Comparison of ENCODE assay signal across 23 mouse cellular contexts in the genomic region with DNA sequence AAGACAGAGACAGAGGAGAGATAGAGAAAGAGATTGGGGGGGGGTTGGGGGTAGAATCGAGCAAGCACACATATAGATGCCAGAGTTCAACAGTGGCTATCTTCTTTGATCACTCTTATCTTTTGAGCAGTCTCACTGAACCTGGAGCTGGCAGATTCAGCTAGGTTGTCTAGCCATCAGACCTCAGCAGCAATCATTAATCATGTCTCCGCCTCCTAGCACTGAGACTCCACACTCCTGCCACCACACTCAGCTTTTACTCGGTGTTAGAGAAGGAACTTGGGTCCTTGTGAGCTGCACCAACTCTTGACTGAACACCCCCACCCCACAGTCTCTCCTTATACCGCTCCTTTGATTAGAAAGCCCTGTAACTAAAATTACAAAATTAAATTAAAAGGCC. TPM values are rescaled to one million over a fixed set of nuclear protein-coding genes. Genes with fewer than 3 reads are reported as not detected.
A peak's percentile ranks its signal among the peaks of the same experiment; 100 is the strongest.
DNase-seq lines count a peak whose midpoint lies in the region; ATAC-seq and TF ChIP-seq lines count a peak whose summit lies in the region.
"Had no signal": no experiment of that assay in that cellular context is flagged by ENCODE, and none has a peak within 500 bp of the region (broad histone marks: within the 10 kb centered on the region; RNA-seq: fewer than 3 reads in every experiment).

No protein-coding gene starts in this region.

- no peaks in the 10 kb centered on the region for H3K4me1 ChIP-seq in intestine, embryonic 14.5 days (replicated peaks; ENCODE audit: control insufficient read depth, insufficient read depth, low read length)
- H3K4me1 ChIP-seq in intestine, postnatal 0 days (replicated peaks; ENCODE audit: control insufficient read depth, insufficient read depth, low read length), result no peaks in the 10 kb centered on the region
- H3K4me1 ChIP-seq in liver, adult 2 months (ENCODE audit: control insufficient read depth, insufficient read depth, low read length), result peaks cover 1% of the 10 kb centered on the region; the same call in 1 of the 2 replicates
- H3K4me1 ChIP-seq in liver, embryonic 11.5 days (replicated peaks; ENCODE audit: control insufficient read depth, insufficient read depth, low read length), result peaks cover 16% of the 10 kb centered on the region
- H3K4me1 ChIP-seq in intestine, embryonic 16.5 days (ENCODE audit: control insufficient read depth, insufficient read depth, low read length), result no peaks in the 10 kb centered on the region
- 0 out of 2 replicates have a peak, but pooled peaks cover 5% of the 10 kb centered on the region for H3K4me1 ChIP-seq in midbrain, embryonic 11.5 days (ENCODE audit: control insufficient read depth, insufficient read depth, low read length)

- DNase-seq in intestine, embryonic 14.5 days (ENCODE audit: low spot score), result no peak
- DNase-seq in liver, adult 2 months (ENCODE audit: extremely low read depth, low read depth, low spot score), result peak; percentile 61
- DNase-seq in liver, embryonic 11.5 days (ENCODE audit: low spot score), result no peak
- no peak for DNase-seq in midbrain, embryonic 11.5 days (ENCODE audit: low spot score, missing footprints)
- no peak for DNase-seq in urinary bladder, postnatal 14 days (ENCODE audit: low spot score)
- DNase-seq: adrenal gland, adult 2 months; adrenal gland, postnatal 25 days; cerebellum, adult 2 months; cerebellum, postnatal 10 days; heart, adult 18-20 months; heart, postnatal 10 days had no signal

- WGBS in intestine, embryonic 14.5 days, result 53% methylated on average over 4 of the region's 4 CpGs
- WGBS in intestine, postnatal 0 days, result 34% methylated on average over 4 of the region's 4 CpGs
- 31% methylated on average over 4 of the region's 4 CpGs for WGBS in liver, adult 2 months
- WGBS in liver, embryonic 11.5 days, result 40% methylated on average over 4 of the region's 4 CpGs
- 49% methylated on average over 4 of the region's 4 CpGs for WGBS in intestine, embryonic 16.5 days
- WGBS in midbrain, embryonic 11.5 days, result 88% methylated on average over 4 of the region's 4 CpGs

- TF ChIP-seq CTCF in intestine, postnatal 0 days (IDR thresholded peaks at IDR 0.05; ENCODE audit: low read depth), result no peak
- TF ChIP-seq CTCF in liver, adult 2 months (IDR thresholded peaks at IDR 0.05; ENCODE audit: low read depth, low read length), result no peak

- 0 out of 2 replicates have a peak, but pooled peaks have one; percentile 32 for ATAC-seq in intestine, embryonic 14.5 days (replicated peaks; ENCODE audit: low FRiP score, low TSS enrichment, low read depth)
- no peak for ATAC-seq in intestine, postnatal 0 days
- ATAC-seq in liver, embryonic 11.5 days (replicated peaks; ENCODE audit: low FRiP score), result no peak; the same call in 1 of the 2 replicates
- peak; percentile 69 for ATAC-seq in intestine, embryonic 16.5 days
- ATAC-seq in midbrain, embryonic 11.5 days (ENCODE audit: low FRiP score), result no peak
- ATAC-seq: forebrain, embryonic 15.5 days had no signal

- H3K9me3 ChIP-seq in intestine, embryonic 14.5 days (ENCODE audit: control insufficient read depth, low read length), result no peaks in the 10 kb centered on the region
- no peaks in the 10 kb centered on the region for H3K9me3 ChIP-seq in intestine, postnatal 0 days (ENCODE audit: control insufficient read depth)
- no peaks in the 10 kb centered on the region for H3K9me3 ChIP-seq in liver, embryonic 11.5 days (ENCODE audit: control insufficient read depth, low read length)
- no peaks in the 10 kb centered on the region for H3K9me3 ChIP-seq in intestine, embryonic 16.5 days (ENCODE audit: control insufficient read depth, low read length)
- H3K9me3 ChIP-seq in midbrain, embryonic 11.5 days (ENCODE audit: control insufficient read depth, low read length), result no peaks in the 10 kb centered on the region
- H3K9me3 ChIP-seq: embryonic facial prominence, embryonic 12.5 days; forebrain, embryonic 15.5 days; heart, embryonic 10.5 days; hindbrain, embryonic 13.5 days had no signal

- no peaks in the 10 kb centered on the region for H3K27me3 ChIP-seq in intestine, embryonic 14.5 days (replicated peaks; ENCODE audit: control insufficient read depth, insufficient read depth, low read length)
- no peaks in the 10 kb centered on the region for H3K27me3 ChIP-seq in intestine, postnatal 0 days (replicated peaks; ENCODE audit: control insufficient read depth, insufficient read depth, low read length)
- no peaks in the 10 kb centered on the region for H3K27me3 ChIP-seq in liver, adult 2 months (ENCODE audit: control insufficient read depth, insufficient read depth, low read length)
- no peaks in the 10 kb centered on the region for H3K27me3 ChIP-seq in liver, embryonic 11.5 days (replicated peaks; ENCODE audit: control insufficient read depth, insufficient read depth, low read length)
- no peaks in the 10 kb centered on the region for H3K27me3 ChIP-seq in intestine, embryonic 16.5 days (replicated peaks; ENCODE audit: control insufficient read depth, insufficient read depth, low read length)
- H3K27me3 ChIP-seq in midbrain, embryonic 11.5 days (ENCODE audit: control insufficient read depth, insufficient read depth, low read length), result no peaks in the 10 kb centered on the region
- H3K27me3 ChIP-seq: embryonic facial prominence, embryonic 12.5 days; forebrain, embryonic 15.5 days; hindbrain, embryonic 13.5 days had no signal

- H3K4me3 ChIP-seq in intestine, embryonic 14.5 days (ENCODE audit: low read depth, low read length), result no peak overlapping the region
- no peak overlapping the region for H3K4me3 ChIP-seq in intestine, postnatal 0 days (ENCODE audit: low read depth, low read length)
- H3K4me3 ChIP-seq in liver, adult 2 months (ENCODE audit: insufficient read depth, low read depth, low read length), result no peak overlapping the region
- no peak overlapping the region for H3K4me3 ChIP-seq in liver, embryonic 11.5 days (ENCODE audit: low read depth, low read length)
- H3K4me3 ChIP-seq in intestine, embryonic 16.5 days (ENCODE audit: low read length), result no peak overlapping the region
- no peak overlapping the region for H3K4me3 ChIP-seq in midbrain, embryonic 11.5 days (ENCODE audit: low read depth, low read length)
- H3K4me3 ChIP-seq: embryonic facial prominence, embryonic 12.5 days; forebrain, embryonic 15.5 days; heart, embryonic 10.5 days; hindbrain, embryonic 13.5 days had no signal

- no peak overlapping the region for H3K9ac ChIP-seq in intestine, embryonic 14.5 days (ENCODE audit: low read length)
- no peak overlapping the region for H3K9ac ChIP-seq in intestine, postnatal 0 days (ENCODE audit: low read depth, low read length)
- H3K9ac ChIP-seq in liver, adult 2 months (ENCODE audit: low read depth, low read length), result no peak overlapping the region
- H3K9ac ChIP-seq in liver, embryonic 11.5 days (ENCODE audit: low read depth, low read length), result no peak overlapping the region
- H3K9ac ChIP-seq in intestine, embryonic 16.5 days (ENCODE audit: low read depth, low read length), result no peak overlapping the region
- H3K9ac ChIP-seq in midbrain, embryonic 11.5 days (ENCODE audit: low read length), result no peak overlapping the region
- H3K9ac ChIP-seq: embryonic facial prominence, embryonic 12.5 days; forebrain, embryonic 15.5 days; hindbrain, embryonic 13.5 days had no signal

- H3K79me2 ChIP-seq in liver, adult 2 months (ENCODE audit: control insufficient read depth, insufficient read depth, low read length), result peaks cover 19% of the 10 kb centered on the region

- H3K27ac ChIP-seq in intestine, embryonic 14.5 days (ENCODE audit: low read depth), result no peak overlapping the region
- H3K27ac ChIP-seq in intestine, postnatal 0 days (ENCODE audit: low read depth, low read length), result no peak overlapping the region
- H3K27ac ChIP-seq in liver, adult 2 months (replicated peaks; ENCODE audit: insufficient read depth, low read depth, low read length), result no peak overlapping the region
- H3K27ac ChIP-seq in liver, embryonic 11.5 days (ENCODE audit: low read depth, low read length), result no peak overlapping the region
- no peak overlapping the region for H3K27ac ChIP-seq in intestine, embryonic 16.5 days (ENCODE audit: low read length)
- H3K27ac ChIP-seq in midbrain, embryonic 11.5 days (ENCODE audit: low read depth, low read length), result no peak overlapping the region
- H3K27ac ChIP-seq: embryonic facial prominence, embryonic 12.5 days; forebrain, embryonic 15.5 days; heart, embryonic 10.5 days; hindbrain, embryonic 13.5 days had no signal

- no peak for TF ChIP-seq POLR2A in liver, adult 2 months (IDR thresholded peaks at IDR 0.05; ENCODE audit: extremely low read depth, insufficient read depth, low read length)

- no peak overlapping the region for H3K4me2 ChIP-seq in intestine, embryonic 14.5 days (ENCODE audit: low read length)
- H3K4me2 ChIP-seq in intestine, postnatal 0 days (replicated peaks; ENCODE audit: low read depth), result no peak overlapping the region
- H3K4me2 ChIP-seq in liver, embryonic 11.5 days, result no peak overlapping the region; the same call in 1 of the 2 replicates
- no peak overlapping the region for H3K4me2 ChIP-seq in intestine, embryonic 16.5 days (ENCODE audit: low read depth, low read length)
- H3K4me2 ChIP-seq in midbrain, embryonic 11.5 days, result no peak overlapping the region
- H3K4me2 ChIP-seq: embryonic facial prominence, embryonic 12.5 days; forebrain, embryonic 15.5 days; hindbrain, embryonic 13.5 days had no signal

- peaks cover 23% of the 10 kb centered on the region; the same call in 1 of the 2 replicates for H3K36me3 ChIP-seq in intestine, embryonic 14.5 days (ENCODE audit: control insufficient read depth, insufficient read depth, low read length)
- H3K36me3 ChIP-seq in intestine, postnatal 0 days (ENCODE audit: control insufficient read depth, insufficient read depth), result peaks cover 9% of the 10 kb centered on the region; the same call in 1 of the 2 replicates
- 0 out of 2 replicates have a peak, but pooled peaks cover 6% of the 10 kb centered on the region for H3K36me3 ChIP-seq in liver, adult 2 months (ENCODE audit: control insufficient read depth, insufficient read depth, low read length)
- peaks cover 4% of the 10 kb centered on the region; the same call in 1 of the 2 replicates for H3K36me3 ChIP-seq in liver, embryonic 11.5 days (ENCODE audit: control insufficient read depth, insufficient read depth, low read length)
- 0 out of 2 replicates have a peak, but pooled peaks cover 2% of the 10 kb centered on the region for H3K36me3 ChIP-seq in intestine, embryonic 16.5 days (ENCODE audit: control insufficient read depth, insufficient read depth, low read length)
- H3K36me3 ChIP-seq in midbrain, embryonic 11.5 days (ENCODE audit: control insufficient read depth, insufficient read depth, low read length), result peaks cover 2% of the 10 kb centered on the region; the same call in 1 of the 2 replicates

RNA-seq across cellular contexts. Expression of a gene that starts 10.4 kb away (rescaled TPM):
- polyA plus RNA-seq in intestine, embryonic 14.5 days (2014; fragmentation: Nextera tagmentation; extraction: Ambion mirVana), result 52.8 and 54.8 TPM in 2 replicates
- polyA plus RNA-seq in intestine, postnatal 0 days (2015; fragmentation: Nextera tagmentation; extraction: Ambion mirVana), result 16.4 and 16.5 TPM in 2 replicates
- total RNA-seq in liver, adult 2 months (2014; rRNA removed), result 10.0 and 10.9 TPM in 2 replicates
- 6.7 and 8.8 TPM in 2 replicates for polyA plus RNA-seq in liver, adult 2 months (2012; rRNA removed)
- polyA plus RNA-seq in liver, embryonic 11.5 days (2014; fragmentation: Nextera tagmentation; extraction: Ambion mirVana), result 35.4 and 37.5 TPM in 2 replicates
- polyA plus RNA-seq in intestine, embryonic 16.5 days (2015; fragmentation: Nextera tagmentation; extraction: Ambion mirVana), result 14.0 and 14.3 TPM in 2 replicates
- 89.6 and 92.3 TPM in 2 replicates for polyA plus RNA-seq in midbrain, embryonic 11.5 days (2014; fragmentation: Nextera tagmentation; extraction: Ambion mirVana)

RNA-seq across cellular contexts. Expression of a gene that starts 18.1 kb away (rescaled TPM):
- not detected in 2 replicates for polyA plus RNA-seq in intestine, embryonic 14.5 days (2014; fragmentation: Nextera tagmentation; extraction: Ambion mirVana)
- not detected in 2 replicates for polyA plus RNA-seq in intestine, postnatal 0 days (2015; fragmentation: Nextera tagmentation; extraction: Ambion mirVana)
- total RNA-seq in liver, adult 2 months (2014; rRNA removed), result not detected in 2 replicates
- polyA plus RNA-seq in liver, adult 2 months (2012; rRNA removed), result not detected in 2 replicates
- polyA plus RNA-seq in liver, embryonic 11.5 days (2014; fragmentation: Nextera tagmentation; extraction: Ambion mirVana), result not detected in 2 replicates
- polyA plus RNA-seq in intestine, embryonic 16.5 days (2015; fragmentation: Nextera tagmentation; extraction: Ambion mirVana), result not detected in 2 replicates
- not detected in 2 replicates for polyA plus RNA-seq in midbrain, embryonic 11.5 days (2014; fragmentation: Nextera tagmentation; extraction: Ambion mirVana)
- total RNA-seq: adrenal gland, adult 2 months; adrenal gland, postnatal 25 days; gastrocnemius, adult 8-10 months; gastrocnemius, postnatal 4 days; heart, adult 18-20 months; heart, postnatal 10 days; hematopoietic stem cell, adult 5-6 weeks had no signal
- polyA plus RNA-seq: adrenal gland, adult 2 months; C2C12; cerebellum, adult 2 months; embryonic facial prominence, embryonic 12.5 days; forebrain, embryonic 11.5 days; forebrain, embryonic 15.5 days; heart, embryonic 10.5 days; heart, embryonic 14.5 days; hindbrain, embryonic 13.5 days had no signal

RNA-seq across cellular contexts. Expression of a gene that starts 30.3 kb away (rescaled TPM):
- not detected in 2 replicates for polyA plus RNA-seq in intestine, embryonic 14.5 days (2014; fragmentation: Nextera tagmentation; extraction: Ambion mirVana)
- not detected in 2 replicates for polyA plus RNA-seq in intestine, postnatal 0 days (2015; fragmentation: Nextera tagmentation; extraction: Ambion mirVana)
- not detected in 2 replicates for total RNA-seq in liver, adult 2 months (2014; rRNA removed)
- not detected in 2 replicates for polyA plus RNA-seq in liver, adult 2 months (2012; rRNA removed)
- not detected in 2 replicates for polyA plus RNA-seq in liver, embryonic 11.5 days (2014; fragmentation: Nextera tagmentation; extraction: Ambion mirVana)
- polyA plus RNA-seq in intestine, embryonic 16.5 days (2015; fragmentation: Nextera tagmentation; extraction: Ambion mirVana), result not detected in 2 replicates
- polyA plus RNA-seq in midbrain, embryonic 11.5 days (2014; fragmentation: Nextera tagmentation; extraction: Ambion mirVana), result 0.06 TPM in 1 of 2 replicates, not detected in the other
- total RNA-seq: adrenal gland, adult 2 months; adrenal gland, postnatal 25 days; gastrocnemius, adult 8-10 months; gastrocnemius, postnatal 4 days; heart, adult 18-20 months; heart, postnatal 10 days had no signal
- polyA plus RNA-seq: adrenal gland, adult 2 months; C2C12; embryonic facial prominence, embryonic 12.5 days; forebrain, embryonic 11.5 days; heart, embryonic 10.5 days; heart, embryonic 14.5 days; hindbrain, embryonic 13.5 days had no signal

Comparison
In these comparisons a context has a peak if more than half of its experiments do, and no peak if none do; other contexts are left out.
1. ATAC-seq: peak in intestine, embryonic 14.5 days (single experiment) and intestine, embryonic 16.5 days (single experiment); none in intestine, postnatal 0 days (single experiment), liver, embryonic 11.5 days (single experiment) and midbrain, embryonic 11.5 days (single experiment).